Mouse (Mus musculus) intestine, postnatal 0 days (tissue): Measurements from ENCODE around the gene Tcirg1. TPM values are rescaled to one million over a fixed set of nuclear protein-coding genes. Genes with fewer than 3 reads are reported as not detected.

Experiments
- ATAC-seq: fragments of 200-750 bp; cut with Nextera tagmentation; 2 replicates; pipeline ENCODE4 v1.8.0; 2017; ENCODE audit warnings: mild to moderate bottlenecking, moderate TSS enrichment, moderate library complexity
- H3K27ac ChIP-seq: fragments of 300-500 bp; sonication (generic); 2 replicates; pipeline ENCODE4 v1.5.1; 2014; ENCODE audit warnings: mild to moderate bottlenecking, low read depth, low read length, moderate library complexity
- H3K27me3 ChIP-seq: fragments of 300-500 bp; sonication (generic); replicated peaks from 2 replicates; pipeline ENCODE4 v1.6.1; 2014; ENCODE audit warnings: low read length, mixed read lengths; ENCODE audit not compliant: control insufficient read depth, insufficient read depth
- H3K36me3 ChIP-seq: fragments of 300-500 bp; sonication (generic); 2 replicates; pipeline ENCODE4 v1.6.1; 2014; ENCODE audit warnings: mild to moderate bottlenecking, moderate library complexity; ENCODE audit not compliant: control insufficient read depth, insufficient read depth
- H3K4me1 ChIP-seq: fragments of 300-500 bp; sonication (generic); replicated peaks from 2 replicates; pipeline ENCODE4 v1.6.1; 2014; ENCODE audit warnings: antibody characterized with exemption, low read length, mixed read lengths; ENCODE audit not compliant: control insufficient read depth, insufficient read depth
- H3K4me2 ChIP-seq: fragments of 300-500 bp; sonication (generic); replicated peaks from 2 replicates; pipeline ENCODE4 v1.6.1; 2014; ENCODE audit warnings: low read depth, mild to moderate bottlenecking, moderate library complexity
- H3K4me3 ChIP-seq: fragments of 300-500 bp; sonication (generic); 2 replicates; pipeline ENCODE4 v1.5.1; 2014; ENCODE audit warnings: low read depth, low read length
- H3K9ac ChIP-seq: fragments of 300-500 bp; sonication (generic); 2 replicates; pipeline ENCODE4 v1.6.1; 2014; ENCODE audit warnings: mild to moderate bottlenecking, low read depth, low read length
- H3K9me3 ChIP-seq: fragments of 300-500 bp; sonication (generic); 2 replicates; pipeline ENCODE4 v1.6.1; 2016; ENCODE audit warnings: mixed run types; ENCODE audit not compliant: control insufficient read depth
- CTCF ChIP-seq: sonication (generic); IDR thresholded peaks from 2 replicates; pipeline ENCODE4 v1.5.1; 2016; ENCODE audit warnings: low read depth, mild to moderate bottlenecking, control low read depth, antibody characterized with exemption, moderate library complexity
- WGBS: fragments of 180-500 bp; shearing (Covaris S2); extraction: QIAGEN DNeasy Blood & Tissue Kit; methylation state at CpG from one replicate; pipeline ENCODE4 v1.1.7; 2014; 5-methylcytosine and 5-hydroxymethylcytosine counted together
- polyA plus RNA-seq: library from polyadenylated mRNA; unstranded; fragments of >200 nt; fragmentation: Nextera tagmentation; extraction: Ambion mirVana; gene quantifications from 2 replicates; pipeline ENCODE4 v1.2.1, GENCODE M21; 2015

The Tcirg1 gene
- polyA plus RNA-seq, 1 experiment from 2014 or later: 76.2 TPM

DNA sequence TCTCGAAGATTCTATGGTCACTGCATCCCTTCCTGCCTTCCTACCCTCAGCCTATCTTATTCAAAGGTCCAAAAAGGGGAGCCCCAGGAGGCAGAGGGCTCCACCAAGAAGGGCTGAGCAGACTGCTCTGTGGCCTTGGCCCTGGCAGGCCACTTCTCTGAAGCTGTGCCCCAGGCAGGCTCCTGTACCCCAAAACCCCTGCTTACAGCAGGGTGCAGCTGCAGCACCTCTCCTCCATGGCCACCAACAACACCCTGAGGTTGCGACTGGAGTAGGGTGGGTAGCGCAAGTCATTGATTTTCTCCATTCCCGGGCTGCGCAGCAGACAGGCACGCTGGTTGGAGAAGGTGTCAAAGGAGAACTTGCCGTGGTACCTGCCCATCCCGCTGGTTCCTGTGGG is 6.8 kb upstream of the Tcirg1 start:
- 78% methylated on average over 8 of the region's 8 CpGs for WGBS

DNA sequence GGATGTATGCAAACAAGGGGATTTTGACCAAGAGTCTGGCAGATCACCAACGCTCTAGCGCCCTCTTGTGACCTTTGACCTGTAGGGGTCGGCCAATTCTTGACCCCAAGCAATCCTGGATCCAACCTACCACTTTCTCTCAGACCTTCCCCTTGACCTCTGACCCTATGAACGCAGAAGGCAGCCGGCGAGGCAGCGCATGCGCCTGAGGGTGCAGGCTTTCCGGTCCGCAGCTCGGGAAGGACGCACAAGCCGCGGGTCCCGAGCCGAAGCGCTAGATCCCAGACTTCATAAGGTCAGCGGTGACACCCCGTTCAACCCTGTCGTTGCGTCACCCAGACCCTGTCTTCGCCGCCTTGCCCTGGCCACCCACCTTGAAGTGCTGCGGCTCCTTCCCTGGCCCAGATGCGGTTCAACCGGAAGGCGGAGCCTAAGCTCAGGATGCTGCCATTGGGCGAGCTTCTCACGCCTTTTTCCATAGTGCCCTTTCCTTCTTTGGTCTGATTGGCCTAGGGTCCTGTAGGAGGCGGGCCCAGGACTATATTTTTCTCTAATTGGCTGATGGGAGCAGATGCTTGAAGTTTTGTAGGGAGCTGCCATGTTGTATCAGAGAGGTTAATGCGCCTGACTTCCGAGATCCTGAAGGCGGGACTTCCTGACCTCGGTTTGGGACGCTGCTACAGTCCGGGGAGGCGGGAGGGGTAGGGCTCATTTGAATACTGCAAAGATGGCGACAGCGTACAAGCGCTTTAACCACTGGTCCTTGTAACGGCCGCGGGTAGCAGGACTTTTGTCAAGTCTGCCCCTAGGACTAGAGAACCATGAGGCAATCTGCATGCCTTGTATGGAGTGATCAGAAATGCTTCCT is 5.6 kb upstream of the Tcirg1 start, which contains the start of gene Ndufs8:
Gene Ndufs8, minus strand, starts transcription at position 438 of the 868 bp plus-strand sequence.
- WGBS: under 1% methylated on average over 43 of the region's 43 CpGs
- H3K4me1 ChIP-seq: 0 out of 2 replicates have a peak, but pooled peaks cover 18% of the 10 kb centered on the region
- peak within 1 kb of the TSS; percentile 77 for H3K4me2 ChIP-seq
- no peaks in the 10 kb centered on the region for H3K9me3 ChIP-seq
- H3K27ac ChIP-seq: peak within 1 kb of the TSS; percentile 73
- TF ChIP-seq CTCF: peak; percentile 36
- no peaks in the 10 kb centered on the region for H3K27me3 ChIP-seq
- peak within 1 kb of the TSS; percentile 57 for H3K9ac ChIP-seq
- peaks cover 23% of the 10 kb centered on the region for H3K36me3 ChIP-seq
- H3K4me3 ChIP-seq: peak within 1 kb of the TSS; percentile 65
- peak; percentile 96 for ATAC-seq

More for the DNA sequence above, 6.8 kb upstream of the Tcirg1 start:
- Histone ChIP-seq H3K27me3 (no peaks in the 10 kb centered on the region), H3K9ac (0 out of 2 replicates have a peak overlapping the region, but pooled peaks have one; percentile 57), H3K4me2 (peak overlapping the region; percentile 77), H3K4me1 (0 out of 2 replicates have a peak, but pooled peaks cover 13% of the 10 kb centered on the region), H3K36me3 (peaks cover 23% of the 10 kb centered on the region), H3K27ac (0 out of 2 replicates have a peak overlapping the region, but pooled peaks have one; percentile 64), H3K9me3 (no peaks in the 10 kb centered on the region), H3K4me3 (peak overlapping the region; percentile 65)
- ATAC-seq: no peak
- TF ChIP-seq CTCF: no peak

DNA sequence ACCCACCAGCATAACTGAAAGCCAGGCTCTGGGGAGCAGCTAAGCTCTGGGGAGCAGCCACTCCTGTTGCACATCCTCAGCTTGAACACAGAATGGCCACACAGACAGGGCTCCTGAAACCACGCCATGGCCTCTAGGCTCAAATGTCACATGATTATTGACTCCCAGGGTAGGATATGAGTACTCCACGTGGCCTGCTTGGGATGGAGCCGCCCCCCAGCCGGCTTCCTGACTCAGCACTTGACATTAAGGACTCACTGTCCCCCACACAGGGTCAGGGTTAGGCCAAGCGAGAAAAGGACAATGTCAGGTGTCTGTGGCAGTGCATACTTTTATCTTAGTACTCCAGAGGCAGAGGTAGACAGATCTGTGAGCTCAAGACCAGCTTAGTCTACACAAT is 3.3 kb upstream of the Tcirg1 start:
- H3K9ac ChIP-seq: no peak overlapping the region
- ATAC-seq: no peak
- no peaks in the 10 kb centered on the region for H3K27me3 ChIP-seq
- no peak overlapping the region for H3K27ac ChIP-seq
- 0 out of 2 replicates have a peak, but pooled peaks cover 22% of the 10 kb centered on the region for H3K4me1 ChIP-seq
- WGBS: 62% methylated on average over 5 of the region's 5 CpGs
- peaks cover 23% of the 10 kb centered on the region for H3K36me3 ChIP-seq
- no peak overlapping the region for H3K4me2 ChIP-seq
- no peaks in the 10 kb centered on the region for H3K9me3 ChIP-seq
- no peak for TF ChIP-seq CTCF
- no peak overlapping the region for H3K4me3 ChIP-seq

DNA sequence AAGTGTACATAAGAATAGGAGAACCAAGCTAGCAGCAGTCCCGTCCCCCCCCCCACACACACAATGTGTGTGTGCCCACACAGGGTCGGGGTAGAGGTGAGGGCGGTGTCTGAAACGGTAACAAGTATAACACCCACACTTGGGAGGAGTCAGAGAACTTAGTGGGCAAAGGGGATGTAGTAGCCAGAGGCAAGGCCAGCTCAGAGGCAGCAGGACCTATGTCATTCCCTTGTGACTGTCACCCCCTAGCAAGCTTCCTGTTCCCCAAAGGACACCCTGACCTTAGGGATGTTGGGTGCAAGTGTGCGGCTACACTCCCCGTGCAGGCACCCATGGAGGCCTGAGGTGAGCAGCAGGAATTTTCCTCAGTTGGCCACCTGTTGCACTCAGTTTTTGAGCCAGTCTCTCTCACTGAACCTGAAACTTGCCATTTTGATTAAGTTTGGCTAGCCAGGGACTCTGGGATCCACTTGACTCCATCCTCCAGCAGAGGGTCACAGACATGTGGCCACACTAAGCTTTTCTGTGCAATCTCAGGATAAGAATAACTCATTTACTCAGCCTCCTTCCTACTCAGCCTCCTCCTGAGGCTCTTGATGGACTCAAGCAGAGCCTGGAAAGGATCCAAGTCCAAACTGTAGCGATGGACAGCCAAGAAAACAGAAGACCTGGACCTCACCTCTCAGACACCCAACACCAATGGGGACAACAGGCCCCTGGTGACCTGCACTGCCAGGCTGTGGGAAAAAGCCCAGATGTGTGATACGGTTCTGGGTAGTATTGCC is 1.1 kb upstream of the Tcirg1 start:
- ATAC-seq: no peak
- peaks cover 35% of the 10 kb centered on the region for H3K36me3 ChIP-seq
- H3K4me3 ChIP-seq: peak overlapping the region; percentile 62; the same call in 1 of the 2 replicates
- H3K9ac ChIP-seq: 0 out of 2 replicates have a peak overlapping the region, but pooled peaks have one; percentile 60
- H3K27me3 ChIP-seq: no peaks in the 10 kb centered on the region
- H3K4me2 ChIP-seq: peak overlapping the region; percentile 75
- 59% methylated on average over 8 of the region's 8 CpGs for WGBS
- H3K27ac ChIP-seq: peak overlapping the region; percentile 91
- no peaks in the 10 kb centered on the region for H3K9me3 ChIP-seq
- H3K4me1 ChIP-seq: peaks cover 17% of the 10 kb centered on the region; the same call in 1 of the 2 replicates
- no peak for TF ChIP-seq CTCF

DNA sequence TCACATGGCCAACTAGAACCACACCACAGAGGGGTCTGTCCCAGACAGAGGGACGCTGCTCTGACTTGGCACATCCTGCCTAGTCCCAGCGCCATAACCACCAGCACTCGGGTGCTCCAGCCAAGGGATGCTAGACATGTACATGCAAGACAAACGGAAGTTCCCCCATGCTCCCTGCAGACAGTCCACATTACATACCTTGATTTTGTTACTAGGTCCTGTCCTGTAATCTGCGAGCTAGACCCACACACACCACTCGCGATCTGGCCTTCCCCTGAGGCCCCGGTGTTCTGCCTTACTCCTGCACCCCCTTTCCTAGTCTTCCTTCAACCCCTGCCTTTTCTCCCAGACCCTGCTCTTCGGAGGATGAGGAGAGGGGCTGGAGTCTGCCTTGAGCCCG is 607 bp downstream of the Tcirg1 start:
- Histone ChIP-seq H3K27me3 (no peaks in the 10 kb centered on the region), H3K27ac (peak overlapping the region; percentile 91), H3K9ac (peak overlapping the region; percentile 60), H3K4me1 (peaks cover 13% of the 10 kb centered on the region; the same call in 1 of the 2 replicates), H3K4me3 (peak overlapping the region; percentile 62), H3K9me3 (no peaks in the 10 kb centered on the region), H3K36me3 (peaks cover 50% of the 10 kb centered on the region), H3K4me2 (peak overlapping the region; percentile 75)
- no peak for TF ChIP-seq CTCF
- ATAC-seq: no peak
- WGBS: 13% methylated on average over 10 of the region's 10 CpGs
